Mouse (Mus musculus) liver, embryonic 16.5 days (tissue): Measurements from ENCODE around the gene Crb2. TPM values are rescaled to one million over a fixed set of nuclear protein-coding genes. Genes with fewer than 3 reads are reported as not detected.

Source experiments
- ATAC-seq: fragments of 200-750 bp; cut with Nextera tagmentation; 2 replicates; pipeline ENCODE4 v1.8.0; 2017; ENCODE audit warnings: low read depth, mild to moderate bottlenecking, moderate number of reproducible peaks, moderate library complexity
- H3K27ac ChIP-seq: fragments of 300-500 bp; sonication (generic); 2 replicates; pipeline ENCODE4 v1.5.1; 2014; ENCODE audit warnings: mild to moderate bottlenecking, low read length
- H3K27me3 ChIP-seq: fragments of 300-500 bp; sonication (generic); 2 replicates; pipeline ENCODE4 v1.6.1; 2014; ENCODE audit warnings: low read depth, low read length, mixed read lengths; ENCODE audit not compliant: control insufficient read depth, insufficient read depth
- H3K36me3 ChIP-seq: fragments of 300-500 bp; sonication (generic); 2 replicates; pipeline ENCODE4 v1.6.1; 2014; ENCODE audit warnings: mild to moderate bottlenecking; ENCODE audit not compliant: control insufficient read depth, insufficient read depth
- H3K4me1 ChIP-seq: fragments of 300-500 bp; sonication (generic); 2 replicates; pipeline ENCODE4 v1.6.1; 2014; ENCODE audit warnings: low read depth, low read length, mixed read lengths; ENCODE audit not compliant: control insufficient read depth
- H3K4me2 ChIP-seq: fragments of 300-500 bp; sonication (generic); 2 replicates; pipeline ENCODE4 v1.6.1; 2014; ENCODE audit warnings: low read depth, low read length, mixed read lengths
- H3K4me3 ChIP-seq: fragments of 300-500 bp; sonication (generic); 2 replicates; pipeline ENCODE4 v1.5.1; 2014; ENCODE audit warnings: low read depth, mild to moderate bottlenecking, low read length
- H3K9ac ChIP-seq: fragments of 300-500 bp; sonication (generic); 2 replicates; pipeline ENCODE4 v1.6.1; 2014; ENCODE audit warnings: low read depth, low read length
- H3K9me3 ChIP-seq: fragments of 300-500 bp; sonication (generic); replicated peaks from 2 replicates; pipeline ENCODE4 v1.6.1; 2016; ENCODE audit warnings: low read length; ENCODE audit not compliant: control insufficient read depth
- WGBS: fragments of 180-500 bp; shearing (Covaris S2); extraction: QIAGEN DNeasy Blood & Tissue Kit; methylation state at CpG from one replicate; pipeline ENCODE4 v1.1.7; 2014; ENCODE audit not compliant: insufficient replicate concordance; 5-methylcytosine and 5-hydroxymethylcytosine counted together
- polyA plus RNA-seq: library from polyadenylated mRNA; unstranded; fragments of >200 nt; fragmentation: Nextera tagmentation; extraction: Ambion mirVana; gene quantifications from 2 replicates; pipeline ENCODE4 v1.2.1, GENCODE M21; 2015

Crb2 gene
- polyA plus RNA-seq, 1 experiment from 2014 or later = 0.06 TPM

- Histone ChIP-seq H3K4me3 (no peak overlapping the region), H3K27me3 (peaks cover 30% of the 10 kb centered on the region), H3K4me1 (no peaks in the 10 kb centered on the region), H3K36me3 (no peaks in the 10 kb centered on the region), H3K27ac (no peak overlapping the region), H3K4me2 (no peak overlapping the region), H3K9ac (no peak overlapping the region), H3K9me3 (no peaks in the 10 kb centered on the region)
- 62% methylated on average over 5 of the region's 5 CpGs for WGBS
- no peak for ATAC-seq
These were observed 13.0 kb downstream of the Crb2 start for GRCm38 (mm10) chr2:37789029-37789428.

GRCm38 (mm10) chr2:37789995-37790394 is 13.9 kb downstream of the Crb2 start:
- Histone ChIP-seq H3K4me3 (no peak overlapping the region), H3K9ac (no peak overlapping the region), H3K9me3 (no peaks in the 10 kb centered on the region), H3K36me3 (no peaks in the 10 kb centered on the region), H3K27me3 (peaks cover 34% of the 10 kb centered on the region), H3K27ac (no peak overlapping the region), H3K4me1 (no peaks in the 10 kb centered on the region), H3K4me2 (no peak overlapping the region)
- 77% methylated on average over 10 of the region's 10 CpGs for WGBS
- ATAC-seq = no peak

GRCm38 (mm10) chr2:37790738-37791137 is 14.7 kb downstream of the Crb2 start:
- Histone ChIP-seq H3K9me3 (no peaks in the 10 kb centered on the region), H3K27ac (no peak overlapping the region), H3K27me3 (peaks cover 34% of the 10 kb centered on the region), H3K36me3 (no peaks in the 10 kb centered on the region), H3K4me2 (no peak overlapping the region), H3K4me3 (no peak overlapping the region), H3K4me1 (no peaks in the 10 kb centered on the region), H3K9ac (no peak overlapping the region)
- WGBS = 82% methylated on average over 14 of the region's 14 CpGs
- no peak for ATAC-seq

GRCm38 (mm10) chr2:37791340-37791739 is 15.3 kb downstream of the Crb2 start:
- Histone ChIP-seq H3K4me1 (no peaks in the 10 kb centered on the region), H3K27me3 (peaks cover 30% of the 10 kb centered on the region), H3K36me3 (no peaks in the 10 kb centered on the region), H3K9me3 (no peaks in the 10 kb centered on the region), H3K4me2 (no peak overlapping the region), H3K4me3 (no peak overlapping the region), H3K27ac (no peak overlapping the region), H3K9ac (no peak overlapping the region)
- no peak for ATAC-seq
- 64% methylated on average over 4 of the region's 4 CpGs for WGBS

GRCm38 (mm10) chr2:37796021-37796420 is 20.0 kb downstream of the Crb2 start:
- ATAC-seq = no peak
- Histone ChIP-seq H3K9ac (no peak overlapping the region), H3K36me3 (no peaks in the 10 kb centered on the region), H3K9me3 (no peaks in the 10 kb centered on the region), H3K27ac (no peak overlapping the region), H3K4me1 (no peaks in the 10 kb centered on the region), H3K4me3 (no peak overlapping the region), H3K27me3 (peaks cover 19% of the 10 kb centered on the region), H3K4me2 (no peak overlapping the region)
- 37% methylated on average over 1 of the region's 1 CpGs for WGBS

GRCm38 (mm10) chr2:37797046-37797445 is 21.0 kb downstream of the Crb2 start:
- H3K4me3 ChIP-seq = no peak overlapping the region

GRCm38 (mm10) chr2:37799137-37799536 is 23.1 kb downstream of the Crb2 start:
- H3K27ac ChIP-seq = no peak overlapping the region
- H3K36me3 ChIP-seq = no peaks in the 10 kb centered on the region
- H3K4me3 ChIP-seq = no peak overlapping the region
- no peaks in the 10 kb centered on the region for H3K9me3 ChIP-seq
- H3K27me3 ChIP-seq = peaks cover 3% of the 10 kb centered on the region; the same call in 1 of the 2 replicates
- H3K4me2 ChIP-seq = no peak overlapping the region
- WGBS = 76% methylated on average over 6 of the region's 6 CpGs
- no peaks in the 10 kb centered on the region for H3K4me1 ChIP-seq
- no peak for ATAC-seq
- no peak overlapping the region for H3K9ac ChIP-seq

More at GRCm38 (mm10) chr2:37797046-37797445, 21.0 kb downstream of the Crb2 start:
- ATAC-seq = no peak
- H3K4me2 ChIP-seq = no peak overlapping the region
- H3K36me3 ChIP-seq = no peaks in the 10 kb centered on the region
- no peaks in the 10 kb centered on the region for H3K4me1 ChIP-seq
- H3K9me3 ChIP-seq = no peaks in the 10 kb centered on the region
- H3K27ac ChIP-seq = no peak overlapping the region
- H3K9ac ChIP-seq = no peak overlapping the region
- 74% methylated on average over 4 of the region's 4 CpGs for WGBS
- peaks cover 19% of the 10 kb centered on the region for H3K27me3 ChIP-seq

- Histone ChIP-seq H3K27ac (no peak overlapping the region), H3K4me1 (no peaks in the 10 kb centered on the region), H3K9ac (no peak overlapping the region), H3K27me3 (no peaks in the 10 kb centered on the region), H3K9me3 (no peaks in the 10 kb centered on the region), H3K4me2 (no peak overlapping the region), H3K36me3 (no peaks in the 10 kb centered on the region), H3K4me3 (no peak overlapping the region)
- WGBS = 70% methylated on average over 4 of the region's 4 CpGs
- no peak for ATAC-seq
These were observed 25.6 kb downstream of the Crb2 start for GRCm38 (mm10) chr2:37801687-37802086.

- H3K9ac ChIP-seq = no peak overlapping the region
- no peaks in the 10 kb centered on the region for H3K4me1 ChIP-seq
- no peak overlapping the region for H3K27ac ChIP-seq
- ATAC-seq = no peak; the same call in 1 of the 2 replicates
- no peak overlapping the region for H3K4me2 ChIP-seq
- H3K36me3 ChIP-seq = no peaks in the 10 kb centered on the region
- H3K27me3 ChIP-seq = no peaks in the 10 kb centered on the region
- no peak overlapping the region for H3K4me3 ChIP-seq
- H3K9me3 ChIP-seq = no peaks in the 10 kb centered on the region
- WGBS = 47% methylated on average over 4 of the region's 4 CpGs
These were observed 26.7 kb downstream of the Crb2 start for GRCm38 (mm10) chr2:37802610-37803212.
